Mouse (Mus musculus): ENCODE measurements around the gene Tmem167. TPM values are rescaled to one million over a fixed set of nuclear protein-coding genes. Genes with fewer than 3 reads are reported as not detected.
"Not testable (repeated sequence)": the region's sequence is repeated elsewhere in the genome, so short reads cannot be mapped to it uniquely, and the experiment has no call there.

Tmem167 gene
- 54.9 and 55.8 TPM in 2 replicates for polyA plus RNA-seq (2015; fragmentation: Nextera tagmentation; extraction: Ambion mirVana)

DNA sequence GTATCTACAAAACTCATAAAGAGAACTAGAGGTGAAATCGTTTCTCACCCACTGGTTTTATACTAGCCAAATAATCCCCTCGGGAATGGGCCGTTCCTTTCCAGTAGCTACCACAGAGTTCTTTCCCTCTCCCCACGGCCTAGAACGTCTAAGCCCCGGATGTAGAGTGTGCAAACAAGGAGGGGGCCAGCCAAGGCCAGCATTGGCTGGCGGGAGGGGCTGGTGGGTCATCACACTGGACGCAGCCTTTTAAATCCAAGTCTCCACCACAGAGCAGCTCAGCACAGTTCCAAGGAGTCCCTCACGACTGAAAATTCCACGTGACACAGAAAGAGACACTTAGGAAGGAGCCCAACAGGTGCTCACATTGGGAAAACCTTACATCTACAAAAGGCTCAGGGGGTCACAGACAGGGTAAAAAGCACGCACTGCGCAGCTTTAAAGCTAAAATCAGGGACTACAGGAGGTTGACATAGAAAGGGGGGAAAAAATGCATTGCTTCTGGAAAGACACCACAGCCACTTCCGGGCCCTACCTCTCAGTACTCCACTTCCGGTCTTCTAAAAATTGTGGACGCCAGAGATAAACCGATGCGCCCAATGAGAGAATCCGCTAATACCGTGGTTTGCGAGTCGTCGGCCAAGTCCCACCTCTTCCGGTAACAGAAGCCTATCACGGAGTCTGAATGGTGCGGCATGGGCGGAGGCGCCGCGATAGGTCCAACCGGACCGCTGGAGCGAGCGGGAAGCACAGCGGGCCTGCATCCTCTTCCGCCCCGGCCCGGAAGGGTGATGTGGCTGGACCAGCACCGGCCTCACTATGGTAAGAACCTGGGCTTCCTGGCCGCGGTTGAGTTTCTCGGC, at the start of gene Tmem167, which contains the start of gene Xrcc4:
Gene Tmem167 (plus strand): TSS at position 162 of the 863 bp plus-strand sequence.
Gene Xrcc4 (minus strand): TSS at position 647 of the 863 bp plus-strand sequence.
- 3% methylated on average over 41 of the region's 41 CpGs for WGBS
- ATAC-seq (ENCODE audit: insufficient read depth, low FRiP score, low read depth), result peak; percentile 100

DNA sequence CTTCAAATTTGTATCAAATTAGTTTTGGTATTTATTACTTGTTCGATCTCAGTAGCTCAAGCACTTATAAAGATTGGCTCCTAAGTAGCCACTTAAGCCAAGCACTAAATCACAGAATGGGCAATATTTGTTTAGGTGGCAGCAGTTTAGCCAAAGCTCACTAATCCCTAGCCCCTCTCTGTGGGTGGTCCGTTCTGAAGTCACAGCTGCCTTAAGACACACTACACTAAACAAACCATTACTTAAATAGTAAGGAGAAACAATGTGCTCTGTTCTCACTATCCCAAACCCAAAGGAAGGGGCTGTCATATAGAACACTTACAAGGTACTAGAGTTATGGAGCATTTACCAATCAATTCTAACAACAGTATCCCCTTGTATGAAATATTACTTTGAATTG, 49.3 kb upstream of the Tmem167 start:
- H3K4me3 ChIP-seq (replicated peaks), result no peak overlapping the region
- no peak overlapping the region for H3K9ac ChIP-seq
- no peak for ATAC-seq (ENCODE audit: insufficient read depth, low FRiP score, low read depth)
- H3K27me3 ChIP-seq (replicated peaks), result no peaks in the 10 kb centered on the region
- no peaks in the 10 kb centered on the region for H3K9me3 ChIP-seq
- no peaks in the 10 kb centered on the region for H3K36me3 ChIP-seq
- WGBS, result 20% methylated on average over 2 of the region's 2 CpGs
- no peak overlapping the region for H3K4me2 ChIP-seq
- H3K27ac ChIP-seq, result no peak overlapping the region
- H3K4me1 ChIP-seq, result no peaks in the 10 kb centered on the region

More for the DNA sequence above, at the start of gene Tmem167, which contains the start of gene Xrcc4:
- peak within 1 kb of the TSS; percentile 90 for H3K27ac ChIP-seq
- no peaks in the 10 kb centered on the region for H3K9me3 ChIP-seq
- H3K4me1 ChIP-seq, result no peaks in the 10 kb centered on the region
- H3K4me3 ChIP-seq (replicated peaks), result peak within 1 kb of the TSS; percentile 95
- H3K27me3 ChIP-seq (replicated peaks), result no peaks in the 10 kb centered on the region
- peak within 1 kb of the TSS; percentile 83 for H3K9ac ChIP-seq
- no peaks in the 10 kb centered on the region for H3K36me3 ChIP-seq
- H3K4me2 ChIP-seq, result peak within 1 kb of the TSS; percentile 90

DNA sequence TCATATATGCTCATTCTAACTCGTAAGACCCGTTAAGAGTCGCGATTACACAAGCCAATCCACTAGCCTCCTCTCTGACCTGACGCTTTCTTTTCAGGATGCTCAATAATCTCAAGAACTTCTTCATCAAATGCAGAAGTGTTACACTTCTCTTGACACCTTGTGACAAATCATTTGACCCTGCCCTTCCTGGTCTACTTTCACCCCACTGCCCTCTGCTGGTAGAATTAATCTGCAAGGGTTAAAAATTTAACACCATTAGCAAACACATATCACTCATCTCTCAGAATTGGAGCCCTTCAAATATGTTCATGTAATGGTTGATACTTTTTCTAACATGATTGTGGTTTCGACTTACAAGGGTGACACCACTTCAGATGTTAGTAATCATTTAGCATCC, 37.2 kb upstream of the Tmem167 start:
- H3K27me3 ChIP-seq (replicated peaks), result no peaks in the 10 kb centered on the region
- H3K4me3 ChIP-seq (replicated peaks), result no peak overlapping the region
- H3K36me3 ChIP-seq, result no peaks in the 10 kb centered on the region
- H3K4me2 ChIP-seq, result no peak overlapping the region
- H3K9ac ChIP-seq, result no peak overlapping the region
- H3K27ac ChIP-seq, result no peak overlapping the region
- H3K4me1 ChIP-seq, result no peaks in the 10 kb centered on the region
- no peak for ATAC-seq (ENCODE audit: insufficient read depth, low FRiP score, low read depth)
- H3K9me3 ChIP-seq, result no peaks in the 10 kb centered on the region
- 69% methylated on average over 6 of the region's 6 CpGs for WGBS

DNA sequence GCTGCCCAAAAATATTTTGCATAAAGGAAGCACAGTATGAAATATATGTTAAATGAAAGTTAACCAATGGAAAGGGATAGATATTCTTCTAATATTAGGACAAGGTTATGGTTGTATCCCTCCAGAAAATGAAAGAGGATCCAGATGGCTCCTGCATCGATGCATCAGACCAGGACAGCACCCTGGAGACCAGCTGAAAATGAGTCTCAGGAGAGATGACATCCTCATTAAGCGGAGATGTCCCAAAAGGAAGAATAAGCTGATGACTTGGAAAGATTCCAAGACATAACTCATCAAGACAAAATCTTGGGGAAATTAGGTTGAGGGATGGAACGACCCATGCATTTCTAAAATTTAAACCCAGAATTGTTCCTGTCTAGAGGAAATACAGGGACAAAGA, 36.5 kb upstream of the Tmem167 start:
- Histone ChIP-seq H3K36me3 (no peaks in the 10 kb centered on the region), H3K4me1 (no peaks in the 10 kb centered on the region), H3K27ac (no peak overlapping the region), H3K9me3 (no peaks in the 10 kb centered on the region), H3K4me2 (no peak overlapping the region), H3K4me3 (replicated peaks) (no peak overlapping the region), H3K27me3 (replicated peaks) (no peaks in the 10 kb centered on the region), H3K9ac (no peak overlapping the region)
- WGBS, result 77% methylated on average over 3 of the region's 3 CpGs
- ATAC-seq (ENCODE audit: insufficient read depth, low FRiP score, low read depth), result no peak

DNA sequence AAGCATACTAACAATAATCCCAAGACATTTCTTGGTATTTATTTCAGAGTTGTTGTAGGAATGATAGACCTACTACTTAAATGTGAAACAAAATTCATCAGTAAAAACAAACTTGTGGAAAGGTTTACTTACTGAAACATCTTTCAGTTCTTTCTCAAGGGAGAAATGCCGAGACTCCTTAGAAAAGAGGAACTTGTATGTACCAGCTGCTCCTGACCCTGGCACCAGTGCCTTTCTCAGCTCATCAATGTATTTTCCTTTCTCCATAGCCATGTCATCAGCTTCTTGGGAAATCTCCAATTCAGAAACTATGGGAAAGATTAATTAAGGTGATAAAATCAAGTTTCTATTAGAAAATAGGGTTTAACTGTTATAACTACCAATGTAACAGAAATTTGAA, 27.0 kb upstream of the Tmem167 start:
- Histone ChIP-seq H3K4me1 (no peaks in the 10 kb centered on the region), H3K4me3 (replicated peaks) (no peak overlapping the region), H3K9ac (no peak overlapping the region), H3K27me3 (replicated peaks) (no peaks in the 10 kb centered on the region), H3K27ac (no peak overlapping the region), H3K4me2 (no peak overlapping the region), H3K36me3 (no peaks in the 10 kb centered on the region), H3K9me3 (no peaks in the 10 kb centered on the region)
- 86% methylated on average over 1 of the region's 1 CpGs for WGBS
- ATAC-seq (ENCODE audit: insufficient read depth, low FRiP score, low read depth), result no peak

DNA sequence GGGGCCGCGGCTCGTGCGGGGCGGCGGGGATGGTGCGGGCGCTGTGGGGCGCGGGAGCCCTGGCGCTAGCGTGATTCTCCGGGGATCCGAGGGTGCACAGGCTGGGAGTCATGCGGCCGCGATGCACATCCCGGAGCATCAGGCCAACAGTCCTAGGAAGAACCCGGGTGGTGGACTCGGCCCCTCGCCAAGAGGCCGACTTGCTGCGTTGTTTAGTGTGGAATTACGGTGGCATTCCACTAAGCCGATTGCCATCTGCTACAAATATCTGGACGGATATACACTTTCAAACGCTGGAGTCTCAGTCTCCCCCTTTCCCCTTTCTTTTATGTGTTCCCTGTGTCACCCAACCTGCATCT, 881 bp downstream of the Tmem167 start:
- Histone ChIP-seq H3K4me3 (replicated peaks) (peak overlapping the region; percentile 95), H3K4me1 (no peaks in the 10 kb centered on the region), H3K4me2 (peak overlapping the region; percentile 64), H3K9me3 (no peaks in the 10 kb centered on the region), H3K27ac (peak overlapping the region; percentile 90), H3K27me3 (replicated peaks) (no peaks in the 10 kb centered on the region), H3K9ac (peak overlapping the region; percentile 83), H3K36me3 (no peaks in the 10 kb centered on the region)
- WGBS, result under 1% methylated on average over 27 of the region's 27 CpGs
- peak; percentile 48 for ATAC-seq (ENCODE audit: insufficient read depth, low FRiP score, low read depth)

DNA sequence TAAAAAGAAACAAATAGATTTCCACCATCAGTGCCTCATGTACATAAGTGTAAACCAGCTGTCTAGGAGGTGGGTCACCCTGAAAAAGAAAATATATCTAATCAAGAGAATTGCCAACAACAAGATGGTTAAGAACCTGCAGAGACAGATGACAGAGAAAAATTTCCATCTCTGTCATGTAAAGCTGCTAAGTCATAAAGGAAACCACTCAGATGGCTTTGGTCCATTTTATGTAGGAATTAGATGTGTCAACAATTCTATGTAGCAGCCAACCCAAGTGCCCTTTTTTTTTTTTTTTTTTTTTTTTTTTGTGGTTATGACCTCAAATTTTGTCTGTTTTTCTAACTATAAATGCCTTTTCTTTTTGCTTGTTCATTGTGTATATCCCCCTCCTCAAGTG, 12.6 kb downstream of the Tmem167 start:
- no peaks in the 10 kb centered on the region for H3K27me3 ChIP-seq (replicated peaks)
- H3K27ac ChIP-seq, result no peak overlapping the region
- H3K4me2 ChIP-seq, result no peak overlapping the region
- no peak for ATAC-seq (ENCODE audit: insufficient read depth, low FRiP score, low read depth)
- no peaks in the 10 kb centered on the region for H3K9me3 ChIP-seq
- H3K4me3 ChIP-seq (replicated peaks), result no peak overlapping the region
- peaks cover 20% of the 10 kb centered on the region for H3K36me3 ChIP-seq
- H3K4me1 ChIP-seq, result no peaks in the 10 kb centered on the region
- H3K9ac ChIP-seq, result no peak overlapping the region

DNA sequence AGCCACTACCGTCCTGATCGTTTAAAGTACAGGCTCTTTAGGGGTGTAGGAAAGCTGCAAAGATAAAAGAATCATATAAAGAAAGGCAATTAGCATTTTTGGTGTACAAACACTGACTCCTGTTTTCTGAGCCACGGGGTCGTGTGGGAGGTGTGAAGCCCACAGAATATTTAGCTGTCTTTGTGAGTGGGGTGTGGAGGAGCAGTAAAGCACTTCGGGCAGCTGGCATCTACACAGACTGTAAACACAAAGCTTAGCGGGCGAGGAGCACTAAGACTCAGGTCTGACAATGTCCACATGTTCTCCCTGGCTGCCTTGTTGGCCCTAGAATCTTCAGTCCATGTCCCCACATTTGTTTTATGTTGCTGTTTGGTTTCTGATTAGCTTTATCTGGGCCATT, 17.2 kb downstream of the Tmem167 start:
- no peak overlapping the region for H3K9ac ChIP-seq
- ATAC-seq (ENCODE audit: insufficient read depth, low FRiP score, low read depth), result no peak
- no peaks in the 10 kb centered on the region for H3K4me1 ChIP-seq
- no peaks in the 10 kb centered on the region for H3K9me3 ChIP-seq
- no peak overlapping the region for H3K27ac ChIP-seq
- peaks cover 20% of the 10 kb centered on the region for H3K36me3 ChIP-seq
- H3K4me3 ChIP-seq (replicated peaks), result no peak overlapping the region
- H3K4me2 ChIP-seq, result no peak overlapping the region
- WGBS, result 86% methylated on average over 7 of the region's 7 CpGs
- no peaks in the 10 kb centered on the region for H3K27me3 ChIP-seq (replicated peaks)

DNA sequence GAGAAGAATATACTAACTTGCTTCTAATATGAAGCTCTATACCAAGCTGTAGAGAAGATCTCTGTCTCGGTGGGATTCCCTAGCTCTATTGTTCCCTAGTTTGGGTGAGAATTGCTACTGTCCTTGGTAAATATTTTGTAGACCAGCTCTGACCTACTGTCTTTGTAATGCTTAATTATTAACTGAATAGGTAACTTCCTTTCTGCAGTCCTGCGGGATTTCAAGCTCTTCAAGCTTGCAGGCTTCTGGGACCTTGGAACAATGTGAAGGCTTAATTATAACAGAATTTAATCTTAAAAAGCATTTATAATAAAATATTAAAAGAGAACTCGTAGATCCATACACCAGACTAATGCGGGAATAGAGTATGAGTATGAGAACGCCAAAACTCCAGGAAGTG, 19.8 kb downstream of the Tmem167 start:
- not testable (repeated sequence) for H3K27ac ChIP-seq; H3K4me2 ChIP-seq; H3K9ac ChIP-seq; H3K4me3 ChIP-seq (replicated peaks); ATAC-seq (ENCODE audit: insufficient read depth, low FRiP score, low read depth); H3K4me1 ChIP-seq; H3K9me3 ChIP-seq; H3K27me3 ChIP-seq (replicated peaks)
- H3K36me3 ChIP-seq, result peaks cover 18% of the 10 kb centered on the region
- WGBS, result 85% methylated on average over 5 of the region's 5 CpGs

DNA sequence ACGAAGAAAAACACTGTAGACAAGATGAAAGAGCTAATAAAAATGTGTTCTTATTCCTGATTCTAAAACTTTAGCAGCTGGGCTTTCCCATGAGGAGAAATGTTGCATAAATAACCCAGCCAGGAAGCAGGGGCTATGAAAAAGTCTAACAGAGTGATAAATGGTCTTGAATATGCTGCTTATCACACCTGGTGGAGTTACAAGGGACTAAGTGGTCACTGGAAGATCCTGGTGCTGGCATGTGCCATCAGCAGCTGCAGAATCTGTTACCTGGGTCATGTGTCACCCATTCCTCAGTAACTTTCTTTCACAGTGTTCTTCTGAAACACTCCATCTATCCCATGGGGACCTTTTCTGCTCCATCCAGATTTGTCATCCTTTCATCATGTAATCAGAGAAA, 22.8 kb downstream of the Tmem167 start:
- no peaks in the 10 kb centered on the region for H3K27me3 ChIP-seq (replicated peaks)
- H3K4me3 ChIP-seq (replicated peaks), result no peak overlapping the region
- H3K4me1 ChIP-seq, result no peaks in the 10 kb centered on the region
- H3K36me3 ChIP-seq, result no peaks in the 10 kb centered on the region
- no peak overlapping the region for H3K9ac ChIP-seq
- H3K4me2 ChIP-seq, result no peak overlapping the region
- ATAC-seq (ENCODE audit: insufficient read depth, low FRiP score, low read depth), result no peak
- H3K27ac ChIP-seq, result no peak overlapping the region
- H3K9me3 ChIP-seq, result no peaks in the 10 kb centered on the region
- WGBS, result 58% methylated on average over 1 of the region's 1 CpGs

DNA sequence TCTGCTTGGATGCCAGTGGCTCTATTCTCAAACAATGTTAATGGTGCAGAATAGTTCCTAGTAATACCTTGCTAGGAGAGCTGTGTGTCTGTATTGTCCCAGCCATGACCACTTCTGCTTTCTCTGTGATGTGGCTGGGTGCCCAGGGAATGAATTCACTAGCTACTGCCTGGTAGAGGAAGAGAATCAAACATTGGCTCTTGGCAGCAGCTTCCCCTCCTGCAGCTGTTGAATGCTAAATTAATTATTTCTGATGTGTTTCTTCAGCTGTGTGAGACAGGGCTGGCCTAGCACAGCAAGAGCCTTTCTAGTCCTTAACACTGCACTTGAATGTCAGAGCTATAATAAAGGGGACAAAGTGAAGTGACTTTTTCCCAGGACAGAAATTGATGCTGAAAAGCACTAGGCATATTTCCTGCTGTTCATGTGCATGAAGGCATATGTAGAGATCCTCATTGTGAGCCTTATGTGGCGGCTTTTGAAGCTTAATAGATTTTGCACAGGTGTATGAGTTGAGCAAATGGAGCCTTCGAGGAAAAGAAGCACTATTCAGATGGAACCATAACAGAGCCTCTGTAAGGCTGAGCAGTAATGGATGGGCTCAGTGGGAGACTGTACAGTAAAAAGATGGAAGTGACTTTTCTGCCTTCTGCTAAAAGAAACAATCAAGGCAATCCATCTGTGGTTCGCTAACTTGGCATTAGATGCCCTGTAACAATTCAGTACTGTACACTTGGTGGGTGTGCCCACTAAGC, 47.4 kb downstream of the Tmem167 start:
- no peak overlapping the region for H3K4me3 ChIP-seq (replicated peaks)
- WGBS, result 79% methylated on average over 3 of the region's 3 CpGs
- H3K4me2 ChIP-seq, result no peak overlapping the region
- H3K4me1 ChIP-seq, result no peaks in the 10 kb centered on the region
- no peak overlapping the region for H3K27ac ChIP-seq
- H3K36me3 ChIP-seq, result no peaks in the 10 kb centered on the region
- no peaks in the 10 kb centered on the region for H3K9me3 ChIP-seq
- no peak for ATAC-seq (ENCODE audit: insufficient read depth, low FRiP score, low read depth)
- no peak overlapping the region for H3K9ac ChIP-seq
- H3K27me3 ChIP-seq (replicated peaks), result no peaks in the 10 kb centered on the region

DNA sequence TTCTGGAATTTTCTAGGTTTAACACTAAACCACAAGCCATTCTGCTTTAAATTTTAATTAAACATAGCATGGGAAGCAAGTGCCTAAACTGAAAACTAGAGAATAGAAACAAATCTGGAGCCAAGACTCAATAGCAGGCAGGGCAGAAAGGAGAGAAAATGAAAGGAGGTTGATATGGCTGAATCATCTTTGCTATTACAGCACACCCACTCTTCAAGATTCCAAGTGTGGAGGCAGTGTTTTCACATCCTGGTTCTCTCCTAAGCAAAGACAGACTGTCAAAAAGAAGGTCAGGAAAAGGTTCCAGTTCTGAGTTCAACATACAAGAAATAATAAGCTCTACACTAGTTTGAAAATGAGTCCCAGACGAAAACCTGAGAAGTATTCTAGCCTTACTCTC, 52.8 kb downstream of the Tmem167 start:
- WGBS, result 85% methylated on average over 1 of the region's 1 CpGs
- no peak for ATAC-seq (ENCODE audit: insufficient read depth, low FRiP score, low read depth)

More for the DNA sequence above, 52.8 kb downstream of the Tmem167 start:
- Histone ChIP-seq H3K4me2 (no peak overlapping the region), H3K36me3 (no peaks in the 10 kb centered on the region), H3K27ac (no peak overlapping the region), H3K4me3 (replicated peaks) (no peak overlapping the region), H3K4me1 (no peaks in the 10 kb centered on the region), H3K9me3 (no peaks in the 10 kb centered on the region), H3K9ac (no peak overlapping the region), H3K27me3 (replicated peaks) (no peaks in the 10 kb centered on the region)

All from stomach, embryonic 15.5 days (tissue).